Mouse (Mus musculus): ENCODE measurements at regions not wholly inside any gene's neighbourhood (a gene's known extent, or its start where the extent isn't known, plus 50 kb on each side); places are given as distances from the start of the nearest gene placed in this dataset.

DNA sequence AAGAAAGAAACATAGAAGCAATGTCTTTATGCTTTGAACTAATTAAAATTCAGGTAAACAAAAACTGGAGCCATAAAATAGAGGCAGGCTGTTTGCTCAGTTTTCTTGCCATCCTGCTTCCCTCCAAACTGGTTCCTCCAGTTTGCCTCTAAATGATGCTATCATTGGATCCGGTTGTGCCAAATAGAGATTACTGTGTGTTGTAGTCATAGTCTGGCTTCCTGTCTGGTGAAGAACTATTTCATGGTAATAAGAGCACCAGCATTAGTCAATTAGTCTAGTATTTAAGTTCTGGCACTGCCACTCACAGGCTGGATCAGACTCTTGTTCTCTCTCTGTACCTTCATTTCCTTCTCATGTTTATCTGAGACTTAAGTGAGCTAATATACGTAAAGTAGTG is 141.9 kb upstream of the Rasa1 start:
- Histone ChIP-seq H3K79me3 (ENCODE audit: low read depth) (no peaks in the 10 kb centered on the region), H3K36me3 (ENCODE audit: control insufficient read depth, insufficient read depth) (no peaks in the 10 kb centered on the region), H3K27me3 (ENCODE audit: control insufficient read depth, insufficient read depth, insufficient read length) (no peaks in the 10 kb centered on the region), H3K79me2 (ENCODE audit: control insufficient read depth, insufficient read depth) (no peaks in the 10 kb centered on the region), H3ac (ENCODE audit: control insufficient read depth, insufficient read length, low read depth) (no peak overlapping the region), H3K4me3 (ENCODE audit: insufficient read depth, poor library complexity, severe bottlenecking) (no peak overlapping the region)
- TF ChIP-seq CTCF (IDR thresholded peaks at IDR 0.05; ENCODE audit: control insufficient read depth, insufficient read depth, insufficient read length): no peak
- TF ChIP-seq CEBPB (IDR thresholded peaks at IDR 0.05; ENCODE audit: low read depth): peak; percentile 26
- TF ChIP-seq MYOD1 (IDR thresholded peaks at IDR 0.05; ENCODE audit: control insufficient read depth, insufficient read length, low read depth): peak; percentile 34
- TF ChIP-seq USF1 (IDR thresholded peaks at IDR 0.05; ENCODE audit: low read depth): no peak
- no peak for TF ChIP-seq FOSL1 (IDR thresholded peaks at IDR 0.05; ENCODE audit: insufficient read depth, low read length, poor library complexity, severe bottlenecking)

DNA sequence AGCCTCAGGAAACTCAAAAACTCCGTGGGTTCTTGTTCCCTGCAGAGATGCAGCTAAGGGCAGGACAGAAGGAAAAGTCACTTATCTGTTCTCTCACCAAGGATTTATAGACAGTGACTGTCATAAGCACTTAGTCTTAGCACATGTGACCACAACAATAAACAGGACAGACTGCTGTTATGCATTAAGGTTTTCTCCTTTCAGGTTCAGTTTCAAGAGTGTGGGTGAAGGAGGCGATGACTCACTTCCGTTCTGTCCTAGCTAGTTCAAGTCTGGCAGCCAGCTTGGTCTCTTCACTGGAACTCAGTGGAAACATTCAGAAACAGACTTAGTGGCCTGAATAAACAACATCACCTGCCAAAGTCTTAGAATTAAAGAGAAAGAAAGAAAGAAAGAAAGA is 141.1 kb upstream of the Rasa1 start:
- TF ChIP-seq FOSL1 (IDR thresholded peaks at IDR 0.05; ENCODE audit: insufficient read depth, low read length, poor library complexity, severe bottlenecking) (peak; percentile 67), MYOD1 (IDR thresholded peaks at IDR 0.05; ENCODE audit: control insufficient read depth, insufficient read length, low read depth) (peak; percentile 72), CTCF (IDR thresholded peaks at IDR 0.05; ENCODE audit: control insufficient read depth, insufficient read depth, insufficient read length) (no peak), MAX (IDR thresholded peaks at IDR 0.05) (no peak), MYOG (IDR thresholded peaks at IDR 0.05; ENCODE audit: control insufficient read depth, extremely low read depth, insufficient read length) (no peak), USF1 (IDR thresholded peaks at IDR 0.05; ENCODE audit: low read depth) (peak; percentile 93), CEBPB (IDR thresholded peaks at IDR 0.05; ENCODE audit: low read depth) (no peak)
- no peak overlapping the region for H3ac ChIP-seq (ENCODE audit: control insufficient read depth, insufficient read length, low read depth)

DNA sequence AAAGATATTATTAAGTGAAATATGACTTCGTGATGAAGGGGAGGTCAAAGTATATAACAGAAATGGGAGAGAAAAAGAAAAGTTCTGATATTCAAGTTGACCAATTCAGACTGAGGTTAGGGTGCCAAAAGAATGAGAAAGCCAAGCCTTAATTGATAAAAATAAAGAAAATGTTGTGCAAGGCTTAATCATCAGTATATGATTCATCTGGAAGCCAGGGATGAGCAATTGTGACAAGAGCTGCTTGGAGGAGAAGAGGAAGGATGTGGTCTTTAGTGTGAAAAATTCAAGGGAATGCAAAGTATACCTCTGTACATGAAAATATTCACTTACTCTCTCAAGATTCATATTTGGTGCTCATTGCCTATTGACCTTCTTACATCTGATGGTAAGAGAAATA is 129.7 kb upstream of the Rasa1 start:
- Histone ChIP-seq H3K79me3 (ENCODE audit: low read depth) (no peaks in the 10 kb centered on the region), H3ac (ENCODE audit: control insufficient read depth, insufficient read length, low read depth) (no peak overlapping the region), H3K79me2 (ENCODE audit: control insufficient read depth, insufficient read depth) (no peaks in the 10 kb centered on the region), H3K4me3 (ENCODE audit: insufficient read depth, poor library complexity, severe bottlenecking) (no peak overlapping the region), H3K36me3 (ENCODE audit: control insufficient read depth, insufficient read depth) (no peaks in the 10 kb centered on the region), H3K27me3 (ENCODE audit: control insufficient read depth, insufficient read depth, insufficient read length) (no peaks in the 10 kb centered on the region)
- TF ChIP-seq CTCF (IDR thresholded peaks at IDR 0.05; ENCODE audit: control insufficient read depth, insufficient read depth, insufficient read length) (no peak), CEBPB (IDR thresholded peaks at IDR 0.05; ENCODE audit: low read depth) (peak; percentile 92), MYOG (IDR thresholded peaks at IDR 0.05; ENCODE audit: control insufficient read depth, extremely low read depth, insufficient read length) (no peak), MAX (IDR thresholded peaks at IDR 0.05) (no peak)

More for the DNA sequence above, 141.1 kb upstream of the Rasa1 start:
- Histone ChIP-seq H3K4me3 (ENCODE audit: insufficient read depth, poor library complexity, severe bottlenecking) (no peak overlapping the region), H3K79me2 (ENCODE audit: control insufficient read depth, insufficient read depth) (no peaks in the 10 kb centered on the region), H3K27me3 (ENCODE audit: control insufficient read depth, insufficient read depth, insufficient read length) (no peaks in the 10 kb centered on the region), H3K36me3 (ENCODE audit: control insufficient read depth, insufficient read depth) (no peaks in the 10 kb centered on the region), H3K79me3 (ENCODE audit: low read depth) (no peaks in the 10 kb centered on the region)

DNA sequence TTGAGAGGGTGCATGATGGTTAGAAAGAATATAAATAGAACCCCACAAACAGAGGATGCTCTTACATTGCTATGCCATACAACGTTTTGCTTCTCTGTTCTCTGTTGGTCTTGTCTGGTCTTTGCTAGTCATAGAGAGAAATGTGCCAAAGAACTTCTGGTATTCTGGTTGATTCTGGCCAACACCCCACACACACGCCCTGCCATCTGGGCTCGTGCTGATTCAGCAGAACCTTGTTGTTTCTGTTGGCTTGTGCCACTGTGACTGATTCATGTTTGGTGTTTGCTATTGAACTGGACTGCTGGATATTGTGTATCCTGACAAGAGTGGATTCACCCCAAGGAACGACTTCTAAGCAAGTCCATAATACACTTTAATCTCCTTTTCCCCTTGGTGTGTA is 126.0 kb upstream of the Rasa1 start:
- Histone ChIP-seq H3ac (ENCODE audit: control insufficient read depth, insufficient read length, low read depth) (no peak overlapping the region), H3K27me3 (ENCODE audit: control insufficient read depth, insufficient read depth, insufficient read length) (no peaks in the 10 kb centered on the region), H3K79me2 (ENCODE audit: control insufficient read depth, insufficient read depth) (no peaks in the 10 kb centered on the region), H3K36me3 (ENCODE audit: control insufficient read depth, insufficient read depth) (no peaks in the 10 kb centered on the region), H3K4me3 (ENCODE audit: insufficient read depth, poor library complexity, severe bottlenecking) (no peak overlapping the region), H3K79me3 (ENCODE audit: low read depth) (no peaks in the 10 kb centered on the region)
- TF ChIP-seq CTCF (IDR thresholded peaks at IDR 0.05; ENCODE audit: control insufficient read depth, insufficient read depth, insufficient read length): no peak
- no peak for TF ChIP-seq CEBPB (IDR thresholded peaks at IDR 0.05; ENCODE audit: low read depth)
- TF ChIP-seq FOSL1 (IDR thresholded peaks at IDR 0.05; ENCODE audit: insufficient read depth, low read length, poor library complexity, severe bottlenecking): no peak
- TF ChIP-seq MYOD1 (IDR thresholded peaks at IDR 0.05; ENCODE audit: control insufficient read depth, insufficient read length, low read depth): no peak
- TF ChIP-seq MAX (IDR thresholded peaks at IDR 0.05): no peak
- no peak for TF ChIP-seq MYOG (IDR thresholded peaks at IDR 0.05; ENCODE audit: control insufficient read depth, extremely low read depth, insufficient read length)
- TF ChIP-seq USF1 (IDR thresholded peaks at IDR 0.05; ENCODE audit: low read depth): no peak

DNA sequence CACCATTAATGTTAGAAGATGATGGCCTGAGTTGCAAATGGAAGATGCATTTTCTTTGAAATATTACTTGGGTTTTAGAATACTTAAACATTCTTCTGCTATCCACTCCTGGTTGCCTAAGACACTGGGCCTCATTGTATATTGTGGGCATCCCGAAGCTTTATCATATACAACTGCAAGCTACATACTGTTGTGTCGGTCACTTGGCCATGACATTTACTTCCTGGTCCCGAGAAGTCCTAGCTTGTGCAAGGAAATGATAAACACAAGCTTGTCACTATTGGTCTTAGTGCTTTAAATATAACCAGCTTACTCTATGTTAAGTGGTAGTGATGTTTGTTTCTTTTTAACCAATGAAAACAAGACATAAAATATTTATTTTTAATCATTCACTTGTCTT is 122.4 kb upstream of the Rasa1 start:
- no peak overlapping the region for H3ac ChIP-seq (ENCODE audit: control insufficient read depth, insufficient read length, low read depth)
- H3K36me3 ChIP-seq (ENCODE audit: control insufficient read depth, insufficient read depth): no peaks in the 10 kb centered on the region
- no peaks in the 10 kb centered on the region for H3K79me3 ChIP-seq (ENCODE audit: low read depth)
- no peaks in the 10 kb centered on the region for H3K79me2 ChIP-seq (ENCODE audit: control insufficient read depth, insufficient read depth)
- H3K4me3 ChIP-seq (ENCODE audit: insufficient read depth, poor library complexity, severe bottlenecking): no peak overlapping the region
- TF ChIP-seq CTCF (IDR thresholded peaks at IDR 0.05; ENCODE audit: control insufficient read depth, insufficient read depth, insufficient read length) (no peak), CEBPB (IDR thresholded peaks at IDR 0.05; ENCODE audit: low read depth) (no peak), USF1 (IDR thresholded peaks at IDR 0.05; ENCODE audit: low read depth) (no peak), MYOG (IDR thresholded peaks at IDR 0.05; ENCODE audit: control insufficient read depth, extremely low read depth, insufficient read length) (no peak), MYOD1 (IDR thresholded peaks at IDR 0.05; ENCODE audit: control insufficient read depth, insufficient read length, low read depth) (no peak), FOSL1 (IDR thresholded peaks at IDR 0.05; ENCODE audit: insufficient read depth, low read length, poor library complexity, severe bottlenecking) (no peak), MAX (IDR thresholded peaks at IDR 0.05) (no peak)
- no peaks in the 10 kb centered on the region for H3K27me3 ChIP-seq (ENCODE audit: control insufficient read depth, insufficient read depth, insufficient read length)

DNA sequence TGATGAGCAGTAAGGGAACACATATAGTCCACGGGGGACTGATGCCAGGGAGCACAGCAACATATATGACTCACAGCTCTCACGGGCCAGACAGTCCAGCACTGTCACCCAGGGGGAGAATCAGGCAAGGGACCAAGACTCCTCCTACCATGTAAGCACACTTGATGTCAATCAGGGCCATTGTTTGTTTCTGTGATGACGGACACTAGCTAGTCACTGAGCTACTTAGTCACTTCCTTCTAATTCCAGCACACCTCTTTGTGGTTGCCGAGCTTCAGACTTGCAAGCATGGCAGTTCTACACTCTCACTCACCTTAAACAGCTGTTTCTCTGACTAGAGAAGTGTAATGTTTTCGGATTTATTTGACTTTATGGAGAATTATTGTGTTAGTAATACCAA is 109.9 kb upstream of the Rasa1 start:
- Histone ChIP-seq H3K27me3 (ENCODE audit: control insufficient read depth, insufficient read depth, insufficient read length) (no peaks in the 10 kb centered on the region), H3K79me3 (ENCODE audit: low read depth) (no peaks in the 10 kb centered on the region), H3K36me3 (ENCODE audit: control insufficient read depth, insufficient read depth) (no peaks in the 10 kb centered on the region), H3K4me3 (ENCODE audit: insufficient read depth, poor library complexity, severe bottlenecking) (no peak overlapping the region), H3K79me2 (ENCODE audit: control insufficient read depth, insufficient read depth) (no peaks in the 10 kb centered on the region), H3ac (ENCODE audit: control insufficient read depth, insufficient read length, low read depth) (no peak overlapping the region)
- TF ChIP-seq USF1 (IDR thresholded peaks at IDR 0.05; ENCODE audit: low read depth) (no peak), MYOD1 (IDR thresholded peaks at IDR 0.05; ENCODE audit: control insufficient read depth, insufficient read length, low read depth) (peak; percentile 26)

Data from C2C12 (cell line).